Mouse (Mus musculus) erythroblast, embryonic 14.5 days (primary cell): ENCODE data around the gene Col25a1. TPM values are rescaled to one million over a fixed set of nuclear protein-coding genes. Genes with fewer than 3 reads are reported as not detected.

Experiments
- H3K27me3 ChIP-seq: 2 replicates; pipeline ENCODE4 v1.6.1; 2012; ENCODE audit warnings: inconsistent platforms; ENCODE audit not compliant: control insufficient read depth
- H3K36me3 ChIP-seq: 2 replicates; pipeline ENCODE4 v1.6.1; 2012; ENCODE audit warnings: mild to moderate bottlenecking, inconsistent platforms; ENCODE audit not compliant: control insufficient read depth
- H3K4me1 ChIP-seq: 2 replicates; pipeline ENCODE4 v1.6.1; 2012; ENCODE audit warnings: inconsistent platforms; ENCODE audit not compliant: control insufficient read depth
- H3K4me3 ChIP-seq: replicated peaks from 2 replicates; pipeline ENCODE3; 2012; ENCODE audit warnings: moderate library complexity, mild to moderate bottlenecking, inconsistent platforms
- H3K9me3 ChIP-seq: 2 replicates; pipeline ENCODE4 v1.6.1; 2012; ENCODE audit warnings: low read length, inconsistent platforms, mixed read lengths; ENCODE audit not compliant: control insufficient read depth
- GATA1 ChIP-seq: IDR thresholded peaks from 2 replicates; pipeline ENCODE4 v1.6.1; 2012; ENCODE audit warnings: low read length, inconsistent platforms, mixed read lengths
- TAL1 ChIP-seq: IDR thresholded peaks from 3 replicates; pipeline ENCODE4 v1.6.1; 2012; ENCODE audit warnings: low read length, inconsistent platforms, mixed read lengths
- polyA plus RNA-seq: library from polyadenylated mRNA; stranded (reverse); fragments of >175 nt; gene quantifications from 2 replicates; pipeline ENCODE4 v1.2.3, GENCODE M21; 2012

The Col25a1 gene
- polyA plus RNA-seq, 1 experiment = 0.01 TPM

DNA sequence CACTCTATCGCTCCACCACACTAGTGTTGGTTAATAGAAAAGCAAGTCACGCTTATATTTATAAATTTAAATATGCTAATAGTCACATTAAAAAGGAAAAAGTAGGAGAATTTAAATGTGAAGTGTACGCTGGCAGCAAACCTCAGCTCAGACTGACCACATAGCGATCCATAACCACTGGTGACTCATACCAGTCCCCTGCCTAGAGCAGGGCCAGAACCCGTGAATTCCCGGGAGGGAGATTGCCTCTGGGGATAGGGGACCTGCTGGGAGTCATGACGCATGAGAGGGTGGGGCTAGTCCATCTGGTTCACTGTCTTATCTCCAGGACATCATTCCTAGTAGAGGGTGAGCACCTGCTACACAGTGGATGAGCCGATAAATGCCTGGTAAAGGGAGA is 484.3 kb downstream of the Col25a1 start:
- Histone ChIP-seq H3K36me3 (no peaks in the 10 kb centered on the region), H3K9me3 (0 out of 2 replicates have a peak, but pooled peaks cover 2% of the 10 kb centered on the region)

DNA sequence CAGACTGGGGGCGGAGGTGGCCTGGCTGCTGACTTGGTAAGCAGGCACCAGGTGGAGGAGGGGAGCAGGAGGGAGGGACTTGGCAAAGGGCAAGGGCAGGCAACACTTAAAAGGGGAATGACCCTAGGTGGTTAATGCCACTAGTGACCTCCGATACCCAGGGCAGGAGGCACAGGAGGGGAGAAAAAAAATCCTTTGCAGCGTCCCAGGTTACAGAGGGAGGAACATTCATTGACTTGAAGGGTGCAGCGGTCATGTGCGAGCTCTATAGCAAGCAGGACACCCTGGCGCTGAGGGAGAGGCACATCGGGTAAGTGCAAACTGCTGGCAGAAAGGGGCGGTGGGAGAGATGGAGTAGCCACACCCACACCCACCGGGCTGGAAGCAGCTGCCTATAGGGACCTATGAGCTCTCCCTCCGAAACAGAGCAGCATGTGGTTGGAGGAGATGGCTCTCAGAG is 486.2 kb downstream of the Col25a1 start, which contains the start of gene Etnppl:
Etnppl (plus strand) TSS at position 10 of the 460 bp plus-strand sequence.
- H3K36me3 ChIP-seq = no peaks in the 10 kb centered on the region
- H3K4me1 ChIP-seq = no peaks in the 10 kb centered on the region
- no peak within 1 kb of the TSS for H3K4me3 ChIP-seq
- H3K9me3 ChIP-seq = 0 out of 2 replicates have a peak, but pooled peaks cover 2% of the 10 kb centered on the region
- H3K27me3 ChIP-seq = peaks cover 6% of the 10 kb centered on the region; the same call in 1 of the 2 replicates
- TF ChIP-seq GATA1 (no peak), TAL1 (no peak)

More for the DNA sequence above, 484.3 kb downstream of the Col25a1 start:
- Histone ChIP-seq H3K4me1 (no peaks in the 10 kb centered on the region), H3K27me3 (peaks cover 6% of the 10 kb centered on the region; the same call in 1 of the 2 replicates), H3K4me3 (no peak overlapping the region)
- TF ChIP-seq TAL1 = no peak
- TF ChIP-seq GATA1 = no peak

GRCm38 (mm10) chr3:130620517-130621146 is 489.3 kb downstream of the Col25a1 start:
- Histone ChIP-seq H3K4me3 (no peak overlapping the region), H3K4me1 (no peaks in the 10 kb centered on the region), H3K36me3 (no peaks in the 10 kb centered on the region), H3K9me3 (peaks cover 2% of the 10 kb centered on the region), H3K27me3 (peaks cover 6% of the 10 kb centered on the region; the same call in 1 of the 2 replicates)
- no peak for TF ChIP-seq TAL1

DNA sequence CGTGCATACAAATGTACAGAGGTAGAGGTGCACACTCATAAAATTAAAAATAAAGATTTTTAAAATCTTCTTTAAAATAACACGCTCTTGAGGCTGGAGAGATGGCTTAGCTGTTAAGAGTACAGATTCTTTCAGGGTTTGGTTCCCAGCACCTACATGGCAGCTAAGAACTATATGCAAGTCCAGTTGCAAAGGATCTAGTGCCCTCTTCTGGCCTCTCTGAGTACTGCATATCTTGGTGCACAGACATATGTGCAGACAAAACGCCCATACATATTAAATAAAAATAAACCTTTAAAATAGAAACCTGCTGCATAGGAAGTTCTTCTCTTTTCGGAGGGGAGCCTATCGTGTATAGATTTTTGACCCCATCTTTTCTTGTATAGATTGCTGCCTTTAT is 497.1 kb downstream of the Col25a1 start:
- Histone ChIP-seq H3K4me1 (no peaks in the 10 kb centered on the region), H3K36me3 (no peaks in the 10 kb centered on the region), H3K27me3 (no peaks in the 10 kb centered on the region), H3K4me3 (no peak overlapping the region), H3K9me3 (peaks cover 10% of the 10 kb centered on the region)
- TF ChIP-seq TAL1 = no peak
- no peak for TF ChIP-seq GATA1

- Histone ChIP-seq H3K4me1 (no peaks in the 10 kb centered on the region), H3K36me3 (no peaks in the 10 kb centered on the region), H3K4me3 (no peak overlapping the region), H3K9me3 (peaks cover 5% of the 10 kb centered on the region; the same call in 1 of the 2 replicates), H3K27me3 (no peaks in the 10 kb centered on the region)
- TF ChIP-seq TAL1 (no peak), GATA1 (no peak)
Measured at GRCm38 (mm10) chr3:130633859-130634258, 502.6 kb downstream of the Col25a1 start.

GRCm38 (mm10) chr3:130646110-130646810 is 515.0 kb downstream of the Col25a1 start:
- Histone ChIP-seq H3K4me1 (no peaks in the 10 kb centered on the region), H3K9me3 (no peaks in the 10 kb centered on the region), H3K36me3 (no peaks in the 10 kb centered on the region), H3K4me3 (no peak overlapping the region), H3K27me3 (no peaks in the 10 kb centered on the region)
- no peak for TF ChIP-seq GATA1
- no peak for TF ChIP-seq TAL1

Other genes starting within 250 kb of the Col25a1 start
- gene Casp6, start 230.1 kb upstream of the Col25a1 start, polyA plus RNA-seq = 0.47 and 0.62 TPM in 2 replicates
- 2.9 and 4.8 TPM in 2 replicates for gene Mcub, start 161.3 kb upstream of the Col25a1 start, polyA plus RNA-seq
- 1.8 and 3.5 TPM in 2 replicates for gene Sec24b, start 69.9 kb upstream of the Col25a1 start, polyA plus RNA-seq